Mouse (Mus musculus): ENCODE results near the gene Pnmal1. TPM values are rescaled to one million over a fixed set of nuclear protein-coding genes. Genes with fewer than 3 reads are reported as not detected.
A peak's percentile ranks its signal among the peaks of the same experiment; 100 is the strongest.
"Not testable (repeated sequence)": the region's sequence is repeated elsewhere in the genome, so short reads cannot be mapped to it uniquely, and the experiment has no call there.

Pnmal1 gene
- total RNA-seq, 1 experiment from 2014 or later, result not detected

DNA sequence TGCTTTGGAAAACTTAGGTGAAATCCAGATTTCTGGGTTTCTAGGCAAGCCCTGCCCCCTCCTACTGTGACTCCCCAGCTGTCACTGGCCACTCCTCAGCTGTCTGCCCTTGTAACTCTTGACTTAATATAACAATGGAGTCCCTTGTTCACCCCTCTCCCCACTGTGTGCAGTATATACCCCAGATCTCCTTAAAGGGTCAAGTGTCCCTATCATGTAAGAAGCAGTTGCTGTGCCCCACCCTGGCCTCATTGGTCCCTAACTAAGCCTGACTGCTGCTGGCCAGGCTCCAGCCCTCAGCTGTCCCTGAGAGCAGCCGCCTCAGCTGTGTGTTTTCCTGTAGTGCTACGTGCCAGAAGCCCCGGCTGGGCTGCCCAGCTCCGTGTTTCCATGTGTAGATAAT is 11.5 kb upstream of the Pnmal1 start:
- ATAC-seq (ENCODE audit: extremely low read depth, insufficient number of reproducible peaks, low FRiP score, poor library complexity, severe bottlenecking), result no peak

DNA sequence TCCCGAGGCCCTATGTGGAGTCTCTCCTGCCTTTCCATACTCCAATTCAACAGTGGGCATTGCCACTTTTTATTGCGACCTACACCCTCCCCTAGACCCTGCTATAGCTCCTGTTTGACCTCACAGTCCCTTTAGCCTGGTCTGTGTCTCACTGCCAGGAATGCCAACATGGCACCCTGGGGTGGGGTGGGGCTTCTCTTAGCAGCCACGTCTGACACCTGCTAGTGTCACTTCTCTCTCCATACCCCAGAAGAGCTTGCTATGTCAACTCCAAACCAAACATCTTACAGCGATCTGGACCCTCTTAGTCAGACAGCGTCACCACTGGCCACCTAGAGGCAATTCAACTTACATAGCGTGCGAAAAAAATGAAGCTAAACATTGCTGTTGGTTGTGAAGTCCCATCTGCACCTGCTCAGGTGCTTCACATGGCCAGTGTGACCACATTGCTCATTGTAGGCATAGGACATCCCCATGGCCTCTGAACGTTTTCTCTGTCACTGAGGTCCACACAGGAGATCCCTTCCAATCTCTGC is 10.5 kb upstream of the Pnmal1 start:
- no peak for ATAC-seq (ENCODE audit: extremely low read depth, insufficient number of reproducible peaks, low FRiP score, poor library complexity, severe bottlenecking)

DNA sequence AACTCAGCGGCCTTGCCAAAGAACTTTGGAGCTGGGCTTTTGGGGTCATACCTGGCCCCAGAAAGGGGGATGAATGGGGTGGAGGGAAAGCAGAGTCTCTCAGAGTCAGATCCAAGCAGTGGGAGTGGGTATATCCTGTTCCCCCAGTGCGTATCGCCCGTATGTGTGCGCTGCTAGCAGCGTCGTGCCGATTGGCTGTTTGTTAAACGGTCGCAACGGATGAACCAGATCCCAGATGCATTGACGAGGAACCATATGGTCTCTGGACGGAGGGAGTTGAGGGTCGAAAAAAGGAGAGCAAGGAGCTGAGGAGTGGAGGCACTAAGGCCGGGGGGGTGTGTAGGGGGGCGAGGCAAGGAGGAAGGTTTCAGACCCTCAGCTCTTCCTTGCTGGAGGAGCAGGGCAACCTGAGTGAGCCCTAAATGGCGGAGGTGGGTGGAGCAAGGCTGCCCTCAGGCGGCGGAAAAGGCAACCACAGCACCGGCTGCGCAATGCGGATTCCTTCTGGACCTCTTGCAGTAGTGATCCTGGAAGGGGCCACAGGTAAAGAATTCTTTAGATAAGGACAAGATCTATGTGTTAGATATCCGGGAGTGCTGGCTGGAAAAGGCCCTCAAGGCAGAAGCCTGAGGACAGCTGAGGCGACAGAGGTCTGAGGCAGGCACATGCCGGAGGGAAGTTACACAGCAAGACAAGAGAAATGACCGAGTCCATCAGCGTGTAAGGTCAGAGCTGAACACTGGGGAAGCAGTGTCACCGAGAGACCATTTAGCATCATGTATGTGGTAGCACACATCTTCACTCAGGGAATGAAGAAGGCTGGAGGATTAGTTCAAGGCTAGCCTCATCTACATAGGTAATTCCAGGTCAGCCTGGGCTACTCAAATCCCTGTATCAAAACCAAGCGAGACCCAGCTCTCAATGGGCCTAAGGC is 9.3 kb upstream of the Pnmal1 start:
- ATAC-seq (ENCODE audit: extremely low read depth, insufficient number of reproducible peaks, low FRiP score, poor library complexity, severe bottlenecking), result peak; percentile 54; the same call in 1 of the 2 replicates

GRCm38 (mm10) chr7:16950861-16951635 is 8.4 kb upstream of the Pnmal1 start:
- ATAC-seq (ENCODE audit: extremely low read depth, insufficient number of reproducible peaks, low FRiP score, poor library complexity, severe bottlenecking), result peak; percentile 82

DNA sequence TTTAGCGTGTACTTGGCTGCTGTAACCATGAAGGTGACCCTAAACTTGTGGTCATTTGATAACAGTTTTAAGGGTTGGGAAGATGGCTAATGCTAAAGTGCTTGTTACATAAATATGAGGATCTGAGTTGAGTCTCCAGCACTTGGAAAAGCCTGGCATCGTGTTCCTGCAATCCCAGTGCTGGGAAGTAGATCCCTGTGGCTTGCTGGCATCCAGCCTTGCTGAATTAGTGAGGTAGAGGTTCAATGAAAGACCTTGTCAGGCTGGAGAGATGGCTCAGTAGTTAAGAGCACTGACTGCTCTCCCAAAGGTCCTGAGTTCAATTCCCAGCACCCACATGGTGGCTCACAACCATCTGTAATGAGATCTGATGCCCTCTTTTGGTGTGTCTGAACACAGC is 5.7 kb upstream of the Pnmal1 start:
- ATAC-seq (ENCODE audit: extremely low read depth, insufficient number of reproducible peaks, low FRiP score, poor library complexity, severe bottlenecking), result not testable (repeated sequence)

DNA sequence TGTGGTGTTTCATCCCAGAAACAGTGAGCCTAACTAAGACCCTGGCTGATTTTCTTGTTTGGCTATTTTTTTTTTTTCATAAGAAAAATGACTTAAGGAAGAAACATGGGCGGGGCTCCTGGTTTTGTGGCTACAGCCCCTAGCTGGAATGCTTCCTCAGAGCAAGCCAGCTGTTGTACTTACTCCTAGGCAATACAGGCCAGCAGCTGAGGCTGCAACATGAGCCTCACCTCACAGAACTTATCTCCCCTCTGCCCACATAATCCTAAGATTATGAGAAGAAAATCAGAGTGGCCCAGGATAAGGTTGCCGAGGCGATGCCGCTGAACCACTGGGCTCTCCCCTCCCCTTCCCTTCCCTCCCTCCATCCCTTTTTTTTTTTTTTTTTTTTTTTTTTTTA is 3.8 kb upstream of the Pnmal1 start:
- no peak for ATAC-seq (ENCODE audit: extremely low read depth, insufficient number of reproducible peaks, low FRiP score, poor library complexity, severe bottlenecking)

- no peak for ATAC-seq (ENCODE audit: extremely low read depth, insufficient number of reproducible peaks, low FRiP score, poor library complexity, severe bottlenecking)
These were observed 2.8 kb upstream of the Pnmal1 start for GRCm38 (mm10) chr7:16956410-16957265.

DNA sequence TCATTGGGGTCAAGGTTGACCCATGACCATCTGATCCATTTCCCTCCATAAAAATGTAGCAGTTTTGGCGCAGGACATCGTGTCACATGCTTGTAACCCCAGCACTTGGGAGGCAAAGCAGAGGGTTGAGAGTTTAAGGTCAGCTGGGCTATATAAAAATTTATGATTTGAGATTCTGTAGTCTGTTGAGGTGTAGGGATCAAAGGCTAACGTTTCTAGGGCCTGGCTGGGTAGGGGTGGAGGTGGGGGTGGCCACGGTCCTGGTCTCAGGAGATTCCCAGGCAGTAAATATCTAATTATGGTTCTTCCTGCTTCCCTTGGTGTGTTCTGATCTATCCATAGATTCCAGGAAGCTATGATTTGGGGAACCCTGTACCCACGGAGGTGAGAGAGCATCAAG is 2.2 kb downstream of the Pnmal1 start:
- ATAC-seq (ENCODE audit: extremely low read depth, insufficient number of reproducible peaks, low FRiP score, poor library complexity, severe bottlenecking), result no peak

DNA sequence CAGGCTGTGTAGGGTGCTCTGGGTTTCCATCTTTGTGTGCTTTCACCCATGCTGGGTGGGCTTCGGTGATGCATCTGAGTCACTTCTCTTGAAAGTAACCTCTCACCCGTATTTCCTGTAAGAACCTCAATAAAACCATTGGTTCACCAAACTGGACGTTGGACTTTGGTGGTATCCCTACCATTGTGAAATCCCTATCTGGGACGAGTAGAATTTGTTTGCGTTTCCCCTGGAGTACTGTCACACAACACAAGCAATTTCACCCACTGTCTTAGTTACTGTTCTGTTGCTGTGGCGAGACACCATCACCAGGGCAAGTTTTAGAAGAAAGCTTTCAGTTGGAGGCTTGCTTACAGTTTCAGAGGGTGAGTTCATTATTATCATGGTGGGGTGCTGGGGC is 8.9 kb downstream of the Pnmal1 start:
- no peak for ATAC-seq (ENCODE audit: extremely low read depth, insufficient number of reproducible peaks, low FRiP score, poor library complexity, severe bottlenecking)

DNA sequence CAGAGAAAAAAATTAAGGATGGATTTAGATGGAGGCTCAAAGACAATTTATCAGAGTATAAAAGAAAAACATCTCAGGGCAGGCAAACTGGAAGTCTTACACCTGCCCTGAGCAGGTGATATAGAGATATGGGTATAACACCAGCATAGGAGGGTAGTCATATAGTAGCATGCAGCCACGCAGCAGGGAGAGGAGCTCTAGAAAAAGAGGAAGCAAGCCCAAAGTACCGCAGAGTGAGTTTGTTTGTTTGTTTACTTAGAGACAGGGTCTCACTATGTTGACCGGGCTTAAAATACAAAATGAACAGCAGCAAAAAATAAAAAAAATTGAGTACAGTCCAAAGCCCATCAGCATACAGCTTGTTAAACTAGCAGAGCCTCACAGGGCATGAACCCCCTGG is 11.7 kb downstream of the Pnmal1 start:
- no peak for ATAC-seq (ENCODE audit: extremely low read depth, insufficient number of reproducible peaks, low FRiP score, poor library complexity, severe bottlenecking)

DNA sequence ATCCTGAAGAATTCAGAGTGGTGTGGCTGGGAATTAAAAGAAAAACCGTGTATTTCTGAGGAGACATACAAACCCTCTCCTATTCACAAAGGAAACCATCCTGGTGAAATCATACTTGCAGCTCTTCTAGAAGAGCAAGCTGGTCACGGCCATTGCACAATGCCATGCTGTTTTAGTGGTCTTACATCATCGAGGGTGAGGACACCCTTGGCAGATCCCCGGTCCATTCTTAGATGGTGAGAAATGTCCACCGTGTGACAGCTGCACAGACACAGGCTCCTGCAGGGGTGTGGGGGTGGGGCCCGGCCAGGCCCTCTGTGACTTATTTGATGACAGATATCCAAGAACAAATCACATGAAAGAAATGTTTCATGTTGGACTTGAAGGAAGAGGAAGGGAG is 14.5 kb downstream of the Pnmal1 start:
- no peak for ATAC-seq (ENCODE audit: extremely low read depth, insufficient number of reproducible peaks, low FRiP score, poor library complexity, severe bottlenecking)

GRCm38 (mm10) chr7:16976298-16976697 is 16.8 kb downstream of the Pnmal1 start:
- ATAC-seq (ENCODE audit: extremely low read depth, insufficient number of reproducible peaks, low FRiP score, poor library complexity, severe bottlenecking), result no peak

GRCm38 (mm10) chr7:16978173-16978572 is 18.7 kb downstream of the Pnmal1 start:
- ATAC-seq (ENCODE audit: extremely low read depth, insufficient number of reproducible peaks, low FRiP score, poor library complexity, severe bottlenecking), result no peak

DNA sequence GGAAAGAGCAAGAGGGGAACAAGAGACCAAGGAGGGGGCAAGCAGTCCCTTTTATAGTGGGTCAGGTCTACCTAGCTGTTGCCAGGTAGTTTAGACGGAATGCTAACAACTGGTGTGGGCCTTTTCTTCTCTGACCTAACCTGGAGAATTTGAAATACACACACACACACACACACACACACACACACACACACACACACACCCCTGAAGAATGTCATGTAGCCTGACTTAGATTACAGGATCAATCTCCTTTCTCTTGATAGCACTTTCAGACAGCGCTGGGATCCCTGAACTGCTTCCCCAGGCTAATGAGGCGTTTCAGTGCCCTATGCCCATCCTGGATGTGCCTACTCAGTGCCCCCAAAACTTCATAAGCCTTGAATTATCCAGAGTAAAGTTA is 19.1 kb downstream of the Pnmal1 start:
- ATAC-seq (ENCODE audit: extremely low read depth, insufficient number of reproducible peaks, low FRiP score, poor library complexity, severe bottlenecking), result no peak

- no peak for ATAC-seq (ENCODE audit: extremely low read depth, insufficient number of reproducible peaks, low FRiP score, poor library complexity, severe bottlenecking)
These were observed 20.9 kb downstream of the Pnmal1 start for GRCm38 (mm10) chr7:16980348-16980747.

DNA sequence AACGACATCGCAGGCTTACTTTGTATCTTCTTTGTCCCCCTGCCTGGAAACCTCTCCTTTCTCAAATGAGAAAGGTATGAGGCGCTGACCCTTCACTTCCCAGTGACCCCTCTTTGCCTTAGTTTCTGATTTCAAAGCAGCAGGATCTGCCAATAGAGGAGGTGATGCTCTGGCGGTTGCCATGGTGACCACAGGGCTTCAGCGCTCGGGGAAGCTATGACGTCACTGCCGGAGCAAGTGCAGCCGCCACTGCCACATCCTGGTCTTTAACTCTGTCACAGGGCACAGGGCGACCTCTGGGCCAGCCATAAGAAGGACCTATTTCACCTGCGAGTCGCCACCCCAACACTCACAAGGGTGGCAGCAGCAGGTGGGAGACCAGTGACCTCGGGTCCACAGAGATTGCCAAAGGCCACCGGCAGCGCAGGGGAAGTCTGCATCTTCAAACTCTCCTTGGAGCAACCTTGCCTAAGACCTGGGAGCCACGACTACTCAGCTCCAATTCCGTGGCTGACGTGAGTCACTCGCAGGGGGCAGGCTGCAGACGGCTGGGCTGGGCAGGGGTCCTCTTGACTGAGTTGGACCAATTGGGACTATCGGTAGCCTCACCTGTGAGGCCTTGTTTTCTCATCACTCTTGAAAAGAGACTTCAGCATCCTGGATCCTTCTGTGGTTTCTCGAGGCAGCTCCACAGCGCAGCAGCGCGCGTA is 23.5 kb downstream of the Pnmal1 start, which contains the start of gene Gm42372:
Gene Gm42372 (plus strand): TSS at position 228 of the 710 bp plus-strand sequence.
- ATAC-seq (ENCODE audit: extremely low read depth, insufficient number of reproducible peaks, low FRiP score, poor library complexity, severe bottlenecking), result peak; percentile 41; the same call in 1 of the 2 replicates

DNA sequence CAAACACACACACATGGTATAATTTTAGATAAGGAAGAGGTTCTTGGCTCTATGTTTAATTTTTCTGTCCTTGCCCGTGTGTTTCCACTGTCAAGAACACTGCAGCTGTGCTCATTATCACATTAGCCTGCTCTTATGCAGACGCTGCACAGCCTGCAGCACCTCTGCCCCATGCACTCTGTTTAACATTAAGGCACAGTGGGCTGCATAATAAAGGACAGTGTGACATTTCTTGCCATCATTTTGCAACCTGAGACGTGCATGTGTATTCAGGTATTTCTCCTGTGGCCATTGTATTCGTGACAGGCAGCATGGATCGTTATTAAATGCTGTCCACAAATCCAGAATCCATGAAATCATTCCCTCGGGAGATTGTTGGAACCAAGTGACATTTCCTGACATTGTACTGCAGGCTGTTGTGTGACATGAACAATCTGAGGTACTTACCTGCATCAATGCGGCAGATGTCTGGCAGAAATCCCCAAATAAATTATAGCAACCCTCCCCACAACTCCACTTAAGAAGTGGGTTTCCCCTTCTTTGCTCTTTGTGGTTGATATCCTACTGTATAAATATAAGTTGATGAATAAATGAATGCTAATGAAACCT is 28.2 kb downstream of the Pnmal1 start:
- ATAC-seq (ENCODE audit: extremely low read depth, insufficient number of reproducible peaks, low FRiP score, poor library complexity, severe bottlenecking), result no peak

GRCm38 (mm10) chr7:16988405-16988804 is 28.9 kb downstream of the Pnmal1 start:
- no peak for ATAC-seq (ENCODE audit: extremely low read depth, insufficient number of reproducible peaks, low FRiP score, poor library complexity, severe bottlenecking)

Measured in neutrophil, adult 5-6 weeks (primary cell).